In the genomic region with DNA sequence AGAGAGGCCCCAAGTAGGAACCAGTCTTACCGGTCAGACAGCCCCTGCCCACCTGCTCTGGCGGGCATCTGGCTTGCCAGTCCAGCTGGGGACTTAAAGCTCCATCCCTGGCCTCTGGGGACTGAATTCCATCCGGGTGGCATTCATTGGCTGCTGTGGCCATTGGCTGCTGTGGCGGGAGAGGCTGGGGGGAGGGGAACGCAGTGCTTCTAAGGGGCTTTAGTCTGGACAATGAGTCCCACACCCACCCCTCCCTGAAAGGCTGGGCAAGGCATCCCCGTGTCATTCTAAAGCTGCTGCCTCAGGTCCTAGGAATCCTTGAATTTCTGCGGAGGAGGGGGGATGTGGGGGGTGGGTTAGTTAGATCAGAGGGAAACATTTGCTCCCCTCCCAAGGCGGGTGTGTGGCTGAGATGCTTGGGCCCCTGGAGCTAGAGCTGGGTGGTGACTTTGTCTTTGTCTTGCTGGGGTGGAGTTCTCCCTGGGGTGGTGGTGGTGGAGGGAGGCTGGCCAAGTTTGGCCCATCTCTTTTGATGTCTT, we compare ENCODE assay signal across 8 mouse cellular contexts. TPM values are rescaled to one million over a fixed set of nuclear protein-coding genes. Genes with fewer than 3 reads are reported as not detected.
DNase-seq lines count a peak whose midpoint lies in the region; ATAC-seq lines count a peak whose summit lies in the region.

No protein-coding gene starts in this region.

- peaks cover 34% of the 10 kb centered on the region for H3K4me1 ChIP-seq in heart, embryonic 11.5 days (ENCODE audit: control insufficient read depth, insufficient read depth, low read length)
- peaks cover 39% of the 10 kb centered on the region for H3K4me1 ChIP-seq in kidney, embryonic 16.5 days (ENCODE audit: insufficient read depth, low read length)

- peak overlapping the region; percentile 73 for H3K4me3 ChIP-seq in heart, embryonic 11.5 days (ENCODE audit: low read depth, low read length)
- H3K4me3 ChIP-seq in kidney, embryonic 16.5 days (ENCODE audit: low read length), result peak overlapping the region; percentile 75
- peak overlapping the region; percentile 48 for H3K4me3 ChIP-seq in macrophage (ENCODE audit: inconsistent target)

- peak; percentile 32 for DNase-seq in cerebellum, adult 11 months
- peak; percentile 9 for DNase-seq in c-Kit-negative CD71-positive TER-119-positive erythroid progenitor cells, embryonic 14.5 days (ENCODE audit: low read depth, low spot score)
- DNase-seq in urinary bladder, postnatal 4 days (ENCODE audit: low spot score in 2 of 2), result peak; percentile 42 to 67
- no peak for DNase-seq in layer of hippocampus, adult 11-12 months (ENCODE audit: low spot score)

- H3K27me3 ChIP-seq in heart, embryonic 11.5 days (ENCODE audit: control insufficient read depth, insufficient read depth, low read length), result no peaks in the 10 kb centered on the region
- no peaks in the 10 kb centered on the region for H3K27me3 ChIP-seq in kidney, embryonic 16.5 days (ENCODE audit: insufficient read depth, low read length)

- ATAC-seq in cerebellum, adult (ENCODE audit: insufficient number of reproducible peaks, low FRiP score, low TSS enrichment), result no peak
- ATAC-seq in heart, embryonic 11.5 days (replicated peaks; ENCODE audit: insufficient number of reproducible peaks, low FRiP score, low TSS enrichment), result no peak
- ATAC-seq in kidney, embryonic 16.5 days (ENCODE audit: low FRiP score, low TSS enrichment), result peak; percentile 12; the same call in 1 of the 2 replicates

- 1% methylated on average over 8 of the region's 8 CpGs for WGBS in heart, embryonic 11.5 days (ENCODE audit: insufficient replicate concordance)
- WGBS in kidney, embryonic 16.5 days, result 2% methylated on average over 8 of the region's 8 CpGs
- WGBS in macrophage (ENCODE audit: missing documents), result 23% methylated on average over 8 of the region's 8 CpGs

- peak overlapping the region; percentile 88 for H3K27ac ChIP-seq in heart, embryonic 11.5 days (ENCODE audit: low read depth, low read length)
- peak overlapping the region; percentile 100 for H3K27ac ChIP-seq in kidney, embryonic 16.5 days (ENCODE audit: low read length)
- H3K27ac ChIP-seq in macrophage, result peak overlapping the region; percentile 60

- H3K9ac ChIP-seq in heart, embryonic 11.5 days (ENCODE audit: low read depth, low read length), result peak overlapping the region; percentile 99
- H3K9ac ChIP-seq in kidney, embryonic 16.5 days (replicated peaks; ENCODE audit: low read length), result peak overlapping the region; percentile 97

- no peaks in the 10 kb centered on the region for H3K9me3 ChIP-seq in heart, embryonic 11.5 days (replicated peaks; ENCODE audit: control insufficient read depth, low read length)
- no peaks in the 10 kb centered on the region for H3K9me3 ChIP-seq in kidney, embryonic 16.5 days (ENCODE audit: low read length)

- peak overlapping the region; percentile 100 for H3K4me2 ChIP-seq in heart, embryonic 11.5 days
- peak overlapping the region; percentile 98 for H3K4me2 ChIP-seq in kidney, embryonic 16.5 days (replicated peaks; ENCODE audit: low read depth, low read length)

- H3K36me3 ChIP-seq in heart, embryonic 11.5 days (ENCODE audit: control insufficient read depth, insufficient read depth, low read length), result peaks cover 22% of the 10 kb centered on the region
- peaks cover 49% of the 10 kb centered on the region for H3K36me3 ChIP-seq in kidney, embryonic 16.5 days (ENCODE audit: insufficient read depth, low read length)
- peaks cover 19% of the 10 kb centered on the region; the same call in 1 of the 2 replicates for H3K36me3 ChIP-seq in macrophage (ENCODE audit: inconsistent target)

- peaks cover 41% of the 10 kb centered on the region for H3K79me2 ChIP-seq in macrophage (ENCODE audit: inconsistent target)

RNA-seq across cellular contexts. Expression of gene Patz1, which starts 4.1 kb away (rescaled TPM):
- 26.6 and 28.6 TPM in 2 replicates for polyA plus RNA-seq in heart, embryonic 11.5 days (2014; fragmentation: Nextera tagmentation; extraction: Ambion mirVana)
- 49.5 and 57.0 TPM in 2 replicates for polyA plus RNA-seq in kidney, embryonic 16.5 days (2015; fragmentation: Nextera tagmentation; extraction: Ambion mirVana)
- 10 to 100 TPM in 16 of 26 experiments, 1 to 10 TPM in 10; 2.9 to 42.8 (median 13.5) TPM for total RNA-seq in macrophage (2018; cell fraction: chromatin; rRNA removed)
- 10 to 100 TPM in 14 of 26 experiments, 1 to 10 TPM in 12; 3.3 to 19.2 (median 10.3) TPM for total RNA-seq in macrophage (2018; cell fraction: cytosol; rRNA removed)
- 10 to 100 TPM in 17 of 26 experiments, 1 to 10 TPM in 9; 5.3 to 37.7 (median 14.6) TPM for total RNA-seq in macrophage (2018; cell fraction: nucleus; rRNA removed)
- polyA plus RNA-seq in macrophage (2018), result 10.9 to 14.0 TPM (median 10.9 TPM) in 3 replicates

RNA-seq across cellular contexts. Expression of gene Drg1, which starts 26.6 kb away (rescaled TPM):
- polyA plus RNA-seq in heart, embryonic 11.5 days (2014; fragmentation: Nextera tagmentation; extraction: Ambion mirVana), result 182 and 194 TPM in 2 replicates
- polyA plus RNA-seq in kidney, embryonic 16.5 days (2015; fragmentation: Nextera tagmentation; extraction: Ambion mirVana), result 244 and 249 TPM in 2 replicates
- total RNA-seq in macrophage (2018; cell fraction: chromatin; rRNA removed), result 10 to 100 TPM; 15.6 to 71.1 (median 52.5) TPM
- total RNA-seq in macrophage (2018; cell fraction: cytosol; rRNA removed), result 10 to 100 TPM; 54.2 to 80.4 (median 68.0) TPM
- 10 to 100 TPM; 23.4 to 88.7 (median 45.6) TPM for total RNA-seq in macrophage (2018; cell fraction: nucleus; rRNA removed)
- polyA plus RNA-seq in macrophage (2018), result 60.1 to 104 TPM (median 88.3 TPM) in 3 replicates

RNA-seq across cellular contexts. Expression of gene Pik3ip1, which starts 37.4 kb away (rescaled TPM):
- 12.2 and 14.2 TPM in 2 replicates for polyA plus RNA-seq in heart, embryonic 11.5 days (2014; fragmentation: Nextera tagmentation; extraction: Ambion mirVana)
- polyA plus RNA-seq in kidney, embryonic 16.5 days (2015; fragmentation: Nextera tagmentation; extraction: Ambion mirVana), result 10.5 and 12.5 TPM in 2 replicates
- total RNA-seq in macrophage (2018; cell fraction: chromatin; rRNA removed), result 10 to 100 TPM in 7 of 26 experiments, 1 to 10 TPM in 19; 1.9 to 27.2 (median 6.4) TPM
- total RNA-seq in macrophage (2018; cell fraction: cytosol; rRNA removed), result 10 to 100 TPM in 3 of 26 experiments, 1 to 10 TPM in 23; 2.7 to 12.1 (median 6.3) TPM
- total RNA-seq in macrophage (2018; cell fraction: nucleus; rRNA removed), result 10 to 100 TPM in 8 of 26 experiments, 1 to 10 TPM in 18; 3.1 to 20.7 (median 8.1) TPM
- 1.4 to 14.0 TPM (median 10.1 TPM) in 3 replicates for polyA plus RNA-seq in macrophage (2018)
